Mouse (Mus musculus): ENCODE measurements at regions not wholly inside any gene's neighbourhood (a gene's known extent, or its start where the extent isn't known, plus 50 kb on each side); places are given as distances from the start of the nearest gene placed in this dataset.
A peak's percentile ranks its signal among the peaks of the same experiment; 100 is the strongest.

GRCm38 (mm10) chr15:12066857-12067211, 50.8 kb upstream of the Zfr start:
- peak overlapping the region; percentile 79 for H3K27ac ChIP-seq
- H3K4me2 ChIP-seq (replicated peaks) = no peak overlapping the region
- no peak overlapping the region for H3K4me3 ChIP-seq
- H3K27me3 ChIP-seq = no peaks in the 10 kb centered on the region
- H3K4me1 ChIP-seq = peaks cover 31% of the 10 kb centered on the region
- H3K9me3 ChIP-seq = peaks cover 25% of the 10 kb centered on the region
- H3K36me3 ChIP-seq = no peaks in the 10 kb centered on the region
- WGBS = 67% methylated on average over 6 of the region's 6 CpGs
- ATAC-seq (ENCODE audit: low FRiP score, low read depth) = no peak
- H3K9ac ChIP-seq = no peak overlapping the region

GRCm38 (mm10) chr15:12066176-12066856, 51.3 kb upstream of the Zfr start:
- peaks cover 31% of the 10 kb centered on the region for H3K4me1 ChIP-seq
- WGBS = 55% methylated on average over 14 of the region's 14 CpGs
- no peak overlapping the region for H3K4me2 ChIP-seq (replicated peaks)
- no peaks in the 10 kb centered on the region for H3K36me3 ChIP-seq
- H3K27me3 ChIP-seq = no peaks in the 10 kb centered on the region
- no peak overlapping the region for H3K4me3 ChIP-seq
- ATAC-seq (ENCODE audit: low FRiP score, low read depth) = peak; percentile 21; the same call in 1 of the 2 replicates
- peak overlapping the region; percentile 79 for H3K27ac ChIP-seq
- no peak overlapping the region for H3K9ac ChIP-seq
- peaks cover 20% of the 10 kb centered on the region for H3K9me3 ChIP-seq

- Histone ChIP-seq H3K4me3 (no peak overlapping the region), H3K27ac (no peak overlapping the region), H3K9ac (no peak overlapping the region), H3K36me3 (no peaks in the 10 kb centered on the region), H3K9me3 (no peaks in the 10 kb centered on the region), H3K4me2 (replicated peaks) (no peak overlapping the region), H3K4me1 (peaks cover 22% of the 10 kb centered on the region), H3K27me3 (no peaks in the 10 kb centered on the region)
- ATAC-seq (ENCODE audit: low FRiP score, low read depth) = peak; percentile 71
- WGBS = 38% methylated on average over 3 of the region's 3 CpGs
Observed at GRCm38 (mm10) chr15:12054870-12055269, 58.1 kb upstream of the Sub1 start.

GRCm38 (mm10) chr15:12053610-12054009, 56.8 kb upstream of the Sub1 start:
- Histone ChIP-seq H3K9me3 (no peaks in the 10 kb centered on the region), H3K4me3 (no peak overlapping the region), H3K9ac (no peak overlapping the region), H3K36me3 (no peaks in the 10 kb centered on the region), H3K4me1 (peaks cover 22% of the 10 kb centered on the region), H3K27ac (no peak overlapping the region), H3K4me2 (replicated peaks) (no peak overlapping the region), H3K27me3 (no peaks in the 10 kb centered on the region)
- WGBS = 85% methylated on average over 7 of the region's 7 CpGs
- ATAC-seq (ENCODE audit: low FRiP score, low read depth) = no peak

- 92% methylated on average over 10 of the region's 10 CpGs for WGBS
Observed at GRCm38 (mm10) chr15:12048965-12049364, 52.2 kb upstream of the Sub1 start.

GRCm38 (mm10) chr15:12048214-12048507, 51.4 kb upstream of the Sub1 start:
- H3K36me3 ChIP-seq = no peaks in the 10 kb centered on the region
- H3K4me3 ChIP-seq = no peak overlapping the region
- no peaks in the 10 kb centered on the region for H3K27me3 ChIP-seq
- WGBS = 85% methylated on average over 3 of the region's 3 CpGs
- H3K4me2 ChIP-seq (replicated peaks) = no peak overlapping the region
- H3K9me3 ChIP-seq = no peaks in the 10 kb centered on the region
- no peak overlapping the region for H3K27ac ChIP-seq
- no peak for ATAC-seq (ENCODE audit: low FRiP score, low read depth)
- H3K4me1 ChIP-seq = peaks cover 9% of the 10 kb centered on the region
- no peak overlapping the region for H3K9ac ChIP-seq

More at GRCm38 (mm10) chr15:12048965-12049364, 52.2 kb upstream of the Sub1 start:
- H3K4me1 ChIP-seq = peaks cover 9% of the 10 kb centered on the region
- no peaks in the 10 kb centered on the region for H3K36me3 ChIP-seq
- H3K4me3 ChIP-seq = no peak overlapping the region
- no peak overlapping the region for H3K27ac ChIP-seq
- H3K27me3 ChIP-seq = no peaks in the 10 kb centered on the region
- no peak for ATAC-seq (ENCODE audit: low FRiP score, low read depth)
- H3K9me3 ChIP-seq = no peaks in the 10 kb centered on the region
- H3K9ac ChIP-seq = no peak overlapping the region
- no peak overlapping the region for H3K4me2 ChIP-seq (replicated peaks)

- Histone ChIP-seq H3K4me3 (no peak overlapping the region), H3K4me2 (replicated peaks) (no peak overlapping the region), H3K9me3 (no peaks in the 10 kb centered on the region), H3K9ac (no peak overlapping the region), H3K27me3 (no peaks in the 10 kb centered on the region), H3K27ac (no peak overlapping the region), H3K36me3 (no peaks in the 10 kb centered on the region), H3K4me1 (peaks cover 10% of the 10 kb centered on the region)
- 87% methylated on average over 18 of the region's 18 CpGs for whole genome bisulfite sequencing
- ATAC-seq (ENCODE audit: low FRiP score, low read depth) = no peak
Observed at GRCm38 (mm10) chr15:12047349-12048213, 50.8 kb upstream of the Sub1 start.

Measured in limb, embryonic 13.5 days (tissue).